19 mouse cellular contexts compared by ENCODE assay signal in genomic region chr14:58417545-58417944, GRCm38 (mm10).
DNase-seq lines count a peak whose midpoint lies in the region; ATAC-seq lines count a peak whose summit lies in the region.
"Had no signal": no experiment of that assay in that cellular context is flagged by ENCODE, and none has a peak within 500 bp of the region (broad histone marks: within the 10 kb centered on the region; RNA-seq: fewer than 3 reads in every experiment).

No protein-coding gene starts in this region.

- peak; percentile 24 for DNase-seq in kidney, adult 9 months
- no peak for DNase-seq in kidney, postnatal 10 days
- no peak for DNase-seq in neural tube, embryonic 10.5 days (ENCODE audit: extremely low spot score, low spot score)
- DNase-seq: adrenal gland, postnatal 14 days; cerebellum, adult 18-20 months; cerebellum, adult 9-11 months; cerebellum, postnatal 36 days; gastrocnemius, adult 2 months; gastrocnemius, postnatal 25 days; heart, postnatal 36 days had no signal

- no peaks in the 10 kb centered on the region for H3K4me1 ChIP-seq in hindbrain, embryonic 15.5 days (replicated peaks)
- no peaks in the 10 kb centered on the region for H3K4me1 ChIP-seq in hindbrain, embryonic 12.5 days
- no peaks in the 10 kb centered on the region for H3K4me1 ChIP-seq in neural tube, embryonic 14.5 days (ENCODE audit: control insufficient read depth, insufficient read depth, low read length)
- H3K4me1 ChIP-seq: embryonic facial prominence, embryonic 13.5 days; forebrain, embryonic 13.5 days had no signal

- H3K9me3 ChIP-seq in hindbrain, embryonic 15.5 days = no peaks in the 10 kb centered on the region
- no peaks in the 10 kb centered on the region for H3K9me3 ChIP-seq in hindbrain, embryonic 12.5 days (replicated peaks)
- H3K9me3 ChIP-seq in neural tube, embryonic 14.5 days (ENCODE audit: control insufficient read depth, low read length) = no peaks in the 10 kb centered on the region
- H3K9me3 ChIP-seq: embryonic facial prominence, embryonic 13.5 days; forebrain, embryonic 13.5 days; heart, embryonic 13.5 days had no signal

- 24% methylated on average over 1 of the region's 1 CpGs for WGBS in hindbrain, embryonic 15.5 days
- WGBS in hindbrain, embryonic 12.5 days = 29% methylated on average over 1 of the region's 1 CpGs
- WGBS in neural tube, embryonic 14.5 days = 30% methylated on average over 1 of the region's 1 CpGs

- peak; percentile 61; the same call in 1 of the 2 replicates for ATAC-seq in hindbrain, embryonic 15.5 days (ENCODE audit: low FRiP score, low read depth)
- ATAC-seq in hindbrain, embryonic 12.5 days (ENCODE audit: low FRiP score) = no peak
- ATAC-seq in neural tube, embryonic 14.5 days (ENCODE audit: low read depth) = peak; percentile 85
- ATAC-seq: activated CD4-positive, CD25-positive, alpha-beta regulatory T cell, adult 4 months; forebrain, embryonic 13.5 days; Patski had no signal

- no peaks in the 10 kb centered on the region for H3K27me3 ChIP-seq in hindbrain, embryonic 15.5 days
- no peaks in the 10 kb centered on the region for H3K27me3 ChIP-seq in hindbrain, embryonic 12.5 days
- H3K27me3 ChIP-seq in neural tube, embryonic 14.5 days (ENCODE audit: control insufficient read depth, insufficient read depth, low read length) = no peaks in the 10 kb centered on the region
- H3K27me3 ChIP-seq: CH12.LX; embryonic facial prominence, embryonic 13.5 days; forebrain, embryonic 13.5 days; heart, embryonic 13.5 days; Patski had no signal

- no peak overlapping the region for H3K27ac ChIP-seq in hindbrain, embryonic 15.5 days (replicated peaks)
- no peak overlapping the region for H3K27ac ChIP-seq in hindbrain, embryonic 12.5 days
- no peak overlapping the region for H3K27ac ChIP-seq in neural tube, embryonic 14.5 days (ENCODE audit: low read depth, low read length)
- H3K27ac ChIP-seq: embryonic facial prominence, embryonic 13.5 days; forebrain, embryonic 13.5 days; gastrocnemius, adult 2 months; heart, embryonic 13.5 days had no signal

- no peaks in the 10 kb centered on the region for H3K36me3 ChIP-seq in hindbrain, embryonic 15.5 days
- no peaks in the 10 kb centered on the region for H3K36me3 ChIP-seq in hindbrain, embryonic 12.5 days
- no peaks in the 10 kb centered on the region for H3K36me3 ChIP-seq in neural tube, embryonic 14.5 days (ENCODE audit: control insufficient read depth, insufficient read depth, low read length)
- H3K36me3 ChIP-seq: embryonic facial prominence, embryonic 13.5 days; heart, embryonic 13.5 days had no signal

- H3K4me2 ChIP-seq in hindbrain, embryonic 15.5 days = no peak overlapping the region
- no peak overlapping the region for H3K4me2 ChIP-seq in hindbrain, embryonic 12.5 days (replicated peaks)
- no peak overlapping the region for H3K4me2 ChIP-seq in neural tube, embryonic 14.5 days (ENCODE audit: low read depth, low read length)
- H3K4me2 ChIP-seq: embryonic facial prominence, embryonic 13.5 days; forebrain, embryonic 13.5 days; heart, embryonic 13.5 days had no signal

- H3K9ac ChIP-seq in hindbrain, embryonic 15.5 days = no peak overlapping the region
- no peak overlapping the region for H3K9ac ChIP-seq in hindbrain, embryonic 12.5 days
- no peak overlapping the region for H3K9ac ChIP-seq in neural tube, embryonic 14.5 days (replicated peaks; ENCODE audit: low read depth, low read length)
- H3K9ac ChIP-seq: embryonic facial prominence, embryonic 13.5 days; forebrain, embryonic 13.5 days; heart, embryonic 13.5 days had no signal

- H3K4me3 ChIP-seq in hindbrain, embryonic 15.5 days = no peak overlapping the region
- H3K4me3 ChIP-seq in hindbrain, embryonic 12.5 days = no peak overlapping the region
- H3K4me3 ChIP-seq in neural tube, embryonic 14.5 days (ENCODE audit: low read depth, low read length) = no peak overlapping the region
- H3K4me3 ChIP-seq: embryonic facial prominence, embryonic 13.5 days; forebrain, embryonic 13.5 days; gastrocnemius, adult 2 months; heart, embryonic 13.5 days had no signal
